In genomic region chr2:49734013-49734780, GRCm38 (mm10) we compare ENCODE assay signal across 8 mouse cellular contexts. TPM values are rescaled to one million over a fixed set of nuclear protein-coding genes. Genes with fewer than 3 reads are reported as not detected.
DNase-seq lines count a peak whose midpoint lies in the region; ATAC-seq lines count a peak whose summit lies in the region.

No protein-coding gene starts in this region.

- H3K4me2 ChIP-seq in intestine, embryonic 14.5 days (ENCODE audit: low read length): no peak overlapping the region
- peak overlapping the region; percentile 29; the same call in 1 of the 2 replicates for H3K4me2 ChIP-seq in limb, embryonic 11.5 days (ENCODE audit: low read depth, severe bottlenecking)
- no peak overlapping the region for H3K4me2 ChIP-seq in midbrain, embryonic 14.5 days (ENCODE audit: low read length)

- H3K27ac ChIP-seq in intestine, embryonic 14.5 days (ENCODE audit: low read depth): no peak overlapping the region
- H3K27ac ChIP-seq in limb, embryonic 11.5 days (replicated peaks; ENCODE audit: low read depth, low read length): peak overlapping the region; percentile 31; the same call in 1 of the 2 replicates
- 0 out of 2 replicates have a peak overlapping the region, but pooled peaks have one; percentile 27 for H3K27ac ChIP-seq in midbrain, embryonic 14.5 days (replicated peaks; ENCODE audit: low read depth, low read length)

- no peaks in the 10 kb centered on the region for H3K36me3 ChIP-seq in intestine, embryonic 14.5 days (ENCODE audit: control insufficient read depth, insufficient read depth, low read length)
- no peaks in the 10 kb centered on the region for H3K36me3 ChIP-seq in limb, embryonic 11.5 days (ENCODE audit: control insufficient read depth, insufficient read depth, low read length)
- H3K36me3 ChIP-seq in midbrain, embryonic 14.5 days (ENCODE audit: control insufficient read depth, insufficient read depth, low read length): peaks cover 81% of the 10 kb centered on the region

- WGBS in intestine, embryonic 14.5 days: 60% methylated on average over 7 of the region's 7 CpGs
- WGBS in limb, embryonic 11.5 days: 30% methylated on average over 7 of the region's 7 CpGs
- 59% methylated on average over 7 of the region's 7 CpGs for WGBS in midbrain, embryonic 14.5 days

- H3K4me3 ChIP-seq in intestine, embryonic 14.5 days (ENCODE audit: low read depth, low read length): no peak overlapping the region
- no peak overlapping the region for H3K4me3 ChIP-seq in limb, embryonic 11.5 days (ENCODE audit: low read depth, low read length)
- no peak overlapping the region for H3K4me3 ChIP-seq in midbrain, embryonic 14.5 days (replicated peaks; ENCODE audit: low read depth, low read length)

- no peaks in the 10 kb centered on the region for H3K9me3 ChIP-seq in intestine, embryonic 14.5 days (ENCODE audit: control insufficient read depth, low read length)
- no peaks in the 10 kb centered on the region for H3K9me3 ChIP-seq in limb, embryonic 11.5 days (ENCODE audit: control insufficient read depth, low read length)
- no peaks in the 10 kb centered on the region for H3K9me3 ChIP-seq in midbrain, embryonic 14.5 days (ENCODE audit: control insufficient read depth, low read length)

- peak; percentile 59 for ATAC-seq in intestine, embryonic 14.5 days (replicated peaks; ENCODE audit: low FRiP score, low TSS enrichment, low read depth)
- peak; percentile 38; the same call in 1 of the 2 replicates for ATAC-seq in limb, embryonic 11.5 days (ENCODE audit: insufficient number of reproducible peaks, low FRiP score, low TSS enrichment, low read depth)
- ATAC-seq in midbrain, embryonic 14.5 days (ENCODE audit: low FRiP score, low TSS enrichment): peak; percentile 60

- no peaks in the 10 kb centered on the region for H3K27me3 ChIP-seq in intestine, embryonic 14.5 days (replicated peaks; ENCODE audit: control insufficient read depth, insufficient read depth, low read length)
- no peaks in the 10 kb centered on the region for H3K27me3 ChIP-seq in limb, embryonic 11.5 days (ENCODE audit: control insufficient read depth, insufficient read depth, low read length)
- no peaks in the 10 kb centered on the region for H3K27me3 ChIP-seq in midbrain, embryonic 14.5 days (ENCODE audit: control insufficient read depth, insufficient read depth, low read length)

- peak; percentile 71 for DNase-seq in ovary, postnatal 14 days (ENCODE audit: low spot score)
- DNase-seq in ovary, postnatal 36 days (ENCODE audit: low spot score): no peak
- peak; percentile 47 to 69 for DNase-seq in cerebellum, postnatal 4 days (ENCODE audit: low spot score in 2 of 2)
- peak; percentile 74 for DNase-seq in gastrocnemius, postnatal 10 days
- peak; percentile 77 for DNase-seq in intestine, embryonic 14.5 days (ENCODE audit: low spot score)
- peak; percentile 85 for DNase-seq in limb, embryonic 11.5 days (ENCODE audit: low spot score)
- DNase-seq in midbrain, embryonic 14.5 days: peak; percentile 96
- DNase-seq in spleen, postnatal 4 days (ENCODE audit: low spot score in 2 of 2): peak; percentile 65 to 86

- 0 out of 2 replicates have a peak, but pooled peaks cover 3% of the 10 kb centered on the region for H3K4me1 ChIP-seq in intestine, embryonic 14.5 days (replicated peaks; ENCODE audit: control insufficient read depth, insufficient read depth, low read length)
- H3K4me1 ChIP-seq in limb, embryonic 11.5 days (ENCODE audit: control insufficient read depth, insufficient read depth, low read length): peaks cover 31% of the 10 kb centered on the region
- H3K4me1 ChIP-seq in midbrain, embryonic 14.5 days (ENCODE audit: control insufficient read depth, insufficient read depth, low read length): no peaks in the 10 kb centered on the region

- H3K9ac ChIP-seq in intestine, embryonic 14.5 days (ENCODE audit: low read length): no peak overlapping the region
- no peak overlapping the region for H3K9ac ChIP-seq in limb, embryonic 11.5 days (ENCODE audit: low read length)
- no peak overlapping the region for H3K9ac ChIP-seq in midbrain, embryonic 14.5 days (replicated peaks; ENCODE audit: low read length)

RNA-seq across cellular contexts. Expression of gene Lypd6b, which starts 53.3 kb away (rescaled TPM):
- under 1 TPM in 1 of 2 experiments, not detected in 1; 0.14 TPM for total RNA-seq in gastrocnemius, postnatal 10 days (2021)
- 2.7 and 3.0 TPM in 2 replicates for polyA plus RNA-seq in intestine, embryonic 14.5 days (2014; fragmentation: Nextera tagmentation; extraction: Ambion mirVana)
- 6.1 and 6.6 TPM in 2 replicates for polyA plus RNA-seq in limb, embryonic 11.5 days (2014; fragmentation: Nextera tagmentation; extraction: Ambion mirVana)
- polyA plus RNA-seq in midbrain, embryonic 14.5 days (2014; fragmentation: Nextera tagmentation; extraction: Ambion mirVana): 8.7 and 9.7 TPM in 2 replicates
